Mouse (Mus musculus): ENCODE data around the gene Dnmt1.
A peak's percentile ranks its signal among the peaks of the same experiment; 100 is the strongest.

The Dnmt1 gene

DNA sequence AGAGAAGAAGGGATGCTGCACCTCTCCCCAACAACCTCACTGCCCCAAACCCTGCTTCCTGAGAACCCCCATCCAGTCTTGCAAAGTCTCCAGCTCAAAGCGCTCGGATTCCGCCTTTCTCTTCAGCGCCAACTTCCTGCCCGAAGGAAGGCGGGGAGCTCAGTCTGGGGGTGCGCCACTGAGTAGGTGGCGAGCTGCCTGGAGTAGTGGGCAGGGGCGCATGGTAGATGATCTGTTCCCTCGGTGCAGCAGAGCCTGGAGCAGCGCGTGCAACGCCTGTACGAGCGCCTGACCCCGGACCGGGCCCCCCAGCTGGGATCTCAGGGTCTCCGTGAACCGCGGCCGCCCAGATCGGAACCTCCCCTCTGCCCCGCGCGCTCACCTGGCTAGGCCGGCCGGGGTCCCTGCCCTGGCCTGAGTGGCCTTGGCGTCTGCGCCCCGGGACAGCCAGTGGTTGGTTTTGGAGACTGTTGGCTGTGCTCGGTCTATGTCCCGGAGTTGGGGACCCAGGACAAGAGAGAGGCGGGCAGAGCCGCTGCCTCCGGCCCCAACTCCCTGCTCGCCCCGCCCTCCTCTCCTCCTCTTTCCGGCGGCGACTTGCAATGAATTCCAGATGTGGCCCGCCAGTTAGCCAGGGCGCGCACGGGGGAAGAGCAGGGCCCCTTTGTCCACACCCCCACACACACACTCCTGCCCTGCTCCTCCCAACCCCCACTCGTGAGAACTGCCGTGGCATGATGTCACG is 16.7 kb upstream of the Dnmt1 start, which contains the start of gene S1pr2:
S1pr2 (minus strand) TSS at position 566 of the 745 bp plus-strand sequence.
- peak; percentile 63 to 65 for DNase-seq

GRCm38 (mm10) chr9:20975431-20976215 is 15.9 kb upstream of the Dnmt1 start:
- DNase-seq, result no peak

DNA sequence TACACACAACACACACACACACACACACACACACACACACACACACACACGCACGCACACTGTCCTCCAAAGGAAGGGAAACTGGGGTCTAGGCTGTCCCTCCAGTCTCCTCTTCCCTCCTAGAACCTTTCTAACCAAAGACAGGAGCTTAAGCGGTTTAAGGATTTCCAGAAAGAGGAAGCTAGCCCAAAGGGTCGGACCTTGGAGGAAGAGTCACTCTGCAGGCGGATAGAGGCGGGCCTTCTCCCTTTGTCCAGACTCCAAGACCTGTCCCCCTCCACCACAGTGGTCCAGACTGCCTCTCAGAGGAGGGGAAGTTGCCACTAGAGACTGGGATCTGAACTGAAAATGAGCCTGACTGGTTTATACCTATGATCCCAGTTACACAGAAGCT is 14.0 kb upstream of the Dnmt1 start:
- no peak for DNase-seq

- no peak for DNase-seq
These were observed 13.5 kb upstream of the Dnmt1 start for GRCm38 (mm10) chr9:20973001-20973681.

GRCm38 (mm10) chr9:20972141-20972992 is 12.7 kb upstream of the Dnmt1 start:
- DNase-seq, result peak in 1 of 2 experiments; percentile 29

GRCm38 (mm10) chr9:20971751-20972140 is 12.1 kb upstream of the Dnmt1 start:
- no peak for DNase-seq

GRCm38 (mm10) chr9:20966747-20967146 is 7.1 kb upstream of the Dnmt1 start:
- no peak for DNase-seq

GRCm38 (mm10) chr9:20966008-20966407 is 6.3 kb upstream of the Dnmt1 start:
- no peak for DNase-seq

DNA sequence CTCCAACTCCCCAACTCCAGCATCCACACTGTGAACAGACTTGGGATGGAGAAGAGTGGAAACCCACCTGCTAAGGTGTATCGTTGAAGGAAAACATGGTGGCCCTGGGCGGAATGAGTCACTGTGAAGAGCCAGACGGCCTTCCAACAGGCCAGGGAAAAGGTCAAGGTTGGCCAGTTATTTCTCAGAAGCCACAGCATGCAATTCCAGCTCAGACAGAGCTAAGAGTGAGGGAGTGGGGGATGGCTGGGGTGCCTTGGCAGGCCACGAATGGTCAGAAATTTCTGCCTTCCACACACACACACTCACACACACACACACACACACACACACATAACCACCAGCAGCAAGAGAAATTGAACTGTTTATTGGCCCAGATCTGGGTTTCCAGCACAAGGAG is 5.9 kb upstream of the Dnmt1 start:
- DNase-seq, result no peak

DNA sequence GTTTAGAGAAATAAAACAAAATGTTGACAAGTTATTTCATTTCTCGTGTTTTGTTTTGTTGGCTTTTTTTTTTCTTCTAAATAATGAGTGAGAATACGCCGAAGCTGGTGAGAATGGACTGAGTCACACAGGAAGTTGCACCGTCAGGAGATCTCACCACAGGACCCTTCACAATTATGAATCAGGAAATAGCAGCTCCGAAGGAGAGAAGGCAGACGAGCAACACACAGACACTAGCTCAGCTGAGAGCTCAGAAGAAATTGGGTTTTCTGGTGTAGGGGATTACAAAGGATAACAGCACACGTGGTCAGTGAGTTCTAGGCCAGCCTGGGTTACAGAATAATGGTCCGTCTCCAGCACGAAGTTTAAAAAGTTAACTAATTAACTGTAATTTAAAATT is 1.9 kb upstream of the Dnmt1 start:
- DNase-seq, result no peak

GRCm38 (mm10) chr9:20956989-20957388 is 2.7 kb downstream of the Dnmt1 start:
- DNase-seq, result no peak

DNA sequence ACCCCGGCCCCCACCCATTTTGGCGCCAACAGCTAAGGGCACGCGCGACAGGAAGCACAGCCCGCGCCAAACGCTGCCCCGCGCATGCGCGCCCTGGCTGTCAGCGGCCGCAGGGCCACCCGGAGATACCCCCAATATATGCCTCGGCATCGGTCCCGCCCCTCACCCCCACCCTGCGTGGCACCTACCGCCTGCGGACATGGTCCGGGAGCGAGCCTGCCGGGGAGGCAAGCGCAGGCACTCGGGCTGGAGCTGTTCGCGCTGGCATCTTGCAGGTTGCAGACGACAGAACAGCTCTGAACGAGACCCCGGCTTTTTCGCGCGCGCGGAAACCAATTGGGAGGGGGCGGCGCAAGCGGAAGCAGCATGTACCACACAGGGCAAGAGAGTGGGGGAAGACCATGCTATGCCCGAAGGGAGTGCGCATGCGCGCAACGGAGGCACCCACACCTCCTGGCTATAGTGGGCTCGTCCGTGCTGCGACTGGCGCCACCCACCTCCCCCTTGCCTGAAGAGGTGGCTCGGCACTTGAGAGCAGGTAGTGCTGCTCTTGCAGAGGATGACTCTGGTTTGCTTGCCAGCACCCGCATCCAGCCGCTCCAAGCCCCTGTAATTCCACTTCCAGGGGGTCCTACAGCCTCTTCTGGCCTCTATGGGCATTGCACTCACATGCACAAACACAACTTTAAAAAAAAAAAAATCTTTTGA is 7.0 kb downstream of the Dnmt1 start:
- peak; percentile 95 to 96 for DNase-seq

DNA sequence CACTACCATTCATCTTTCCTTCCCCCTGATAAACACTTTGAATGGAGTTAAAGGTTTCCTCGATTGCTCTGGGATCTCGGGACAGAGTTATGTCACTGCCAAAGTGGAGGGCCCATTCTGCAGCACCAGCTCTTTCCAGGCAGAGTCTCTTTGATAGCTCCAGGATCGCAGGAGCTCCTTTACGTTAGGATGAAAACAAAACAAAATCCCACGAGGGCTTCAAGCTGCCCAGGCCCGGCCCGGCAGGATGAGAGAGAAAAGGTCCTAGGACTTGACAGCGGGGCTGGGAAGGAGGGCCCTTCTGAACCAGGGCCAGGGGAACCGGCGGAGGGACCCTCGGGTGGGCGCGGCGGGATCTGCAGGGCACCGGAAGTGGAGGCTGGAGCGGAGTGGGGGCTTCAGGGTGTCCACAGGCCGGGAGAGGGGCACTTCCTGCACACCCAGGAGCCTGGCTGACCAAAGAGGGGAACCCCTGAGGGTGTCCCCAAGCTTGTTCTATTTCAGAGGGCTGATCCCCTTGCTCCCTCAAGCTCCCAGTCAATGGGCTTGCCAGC is 7.6 kb downstream of the Dnmt1 start:
- DNase-seq, result no peak

DNA sequence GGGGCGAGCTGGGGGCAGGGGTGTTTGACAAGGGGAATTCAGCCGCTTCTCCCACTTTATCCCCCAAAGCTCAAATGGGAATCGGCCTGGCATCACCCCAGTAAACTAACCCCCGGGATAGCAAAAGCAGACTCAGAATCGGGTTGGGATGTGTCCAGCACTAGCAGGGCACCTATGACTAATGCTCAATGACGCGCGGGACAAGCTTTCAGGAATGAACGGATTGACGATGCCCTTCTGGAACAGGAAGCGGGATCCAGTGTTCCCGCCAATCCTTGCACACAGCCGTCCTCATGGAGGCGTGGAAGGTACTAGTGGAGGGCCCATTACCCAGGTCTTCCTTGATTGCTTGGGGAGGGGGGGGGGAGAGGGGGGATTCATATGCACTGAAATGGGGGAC is 8.2 kb downstream of the Dnmt1 start:
- DNase-seq, result peak in 1 of 2 experiments; percentile 16

GRCm38 (mm10) chr9:20950419-20950818 is 9.3 kb downstream of the Dnmt1 start:
- DNase-seq, result no peak

- DNase-seq, result peak in 1 of 2 experiments; percentile 26
These were observed 13.4 kb downstream of the Dnmt1 start for GRCm38 (mm10) chr9:20946066-20946880.

GRCm38 (mm10) chr9:20944697-20945370 is 14.9 kb downstream of the Dnmt1 start:
- no peak for DNase-seq

GRCm38 (mm10) chr9:20943911-20944310 is 15.8 kb downstream of the Dnmt1 start:
- DNase-seq, result no peak

GRCm38 (mm10) chr9:20943396-20943795 is 16.3 kb downstream of the Dnmt1 start:
- DNase-seq, result no peak

DNA sequence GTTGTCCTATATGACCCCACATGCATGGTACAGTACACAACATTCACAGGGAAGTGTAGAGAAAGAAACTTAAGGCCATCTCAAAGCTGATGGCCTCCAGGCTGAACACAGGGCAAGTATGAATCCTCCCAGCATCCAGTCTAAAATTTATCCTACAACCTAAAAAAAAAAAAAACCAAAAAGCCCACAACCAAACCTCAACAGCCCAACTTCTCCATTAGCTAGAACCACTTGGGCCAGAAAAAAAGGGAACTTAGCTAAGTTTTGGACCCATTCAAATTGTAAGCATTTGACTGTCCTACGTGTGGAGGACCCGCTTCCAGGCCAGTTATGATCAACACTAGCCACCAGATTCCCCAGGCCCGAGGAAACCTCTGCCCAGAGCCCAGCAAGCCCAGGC is 36.4 kb downstream of the Dnmt1 start:
- no peak for DNase-seq

Data from kidney, adult 8-10 months (tissue).